Mouse (Mus musculus): Measurements from ENCODE around the gene Patj. TPM values are rescaled to one million over a fixed set of nuclear protein-coding genes. Genes with fewer than 3 reads are reported as not detected.

The Patj gene
- total RNA-seq, 1 experiment: 17.7 TPM

GRCm38 (mm10) chr4:98486475-98486874 lies 90.9 kb downstream of the Patj start:
- no peaks in the 10 kb centered on the region for H3K4me1 ChIP-seq (ENCODE audit: control insufficient read depth in 2 of 2, insufficient read depth in 2 of 2, low read length in 2 of 2, poor library complexity in 1 of 2)
- DNase-seq (ENCODE audit: low read depth, low spot score): no peak
- TF ChIP-seq ZNF384 (IDR thresholded peaks at IDR 0.05; ENCODE audit: low read depth, low read length) (no peak), CHD2 (IDR thresholded peaks at IDR 0.05; ENCODE audit: low read depth, low read length) (no peak), ZC3H11A (IDR thresholded peaks at IDR 0.05; ENCODE audit: borderline replicate concordance, low read depth, low read length) (no peak), MAFK (IDR thresholded peaks at IDR 0.05; ENCODE audit: insufficient read depth, low read depth, low read length) (no peak), HCFC1 (IDR thresholded peaks at IDR 0.05; ENCODE audit: borderline replicate concordance, insufficient read depth, low read length) (no peak)
- no peaks in the 10 kb centered on the region for H3K36me3 ChIP-seq (ENCODE audit: control insufficient read depth, insufficient read depth, low read length, poor library complexity, severe bottlenecking)
- no peak overlapping the region for H3K9ac ChIP-seq (ENCODE audit: insufficient read depth, low read depth, low read length, poor library complexity, severe bottlenecking)
- no peaks in the 10 kb centered on the region for H3K9me3 ChIP-seq (ENCODE audit: control insufficient read depth, insufficient read depth, low read depth, low read length)
- no peak overlapping the region for H3K27ac ChIP-seq (ENCODE audit: insufficient read depth, low read depth, low read length, poor library complexity, severe bottlenecking)
- H3K4me3 ChIP-seq (ENCODE audit: insufficient read depth in 1 of 2, low read depth in 1 of 2, low read length in 2 of 2, poor library complexity in 1 of 2, severe bottlenecking in 1 of 2): no peak overlapping the region
- in situ Hi-C loops (cut with MboI; ENCODE audit: low sequenced_read_pairs in 2 of 2, unreplicated experiment in 2 of 2): no loop called here

GRCm38 (mm10) chr4:98486901-98487300 lies 91.3 kb downstream of the Patj start:
- Histone ChIP-seq H3K9me3 (ENCODE audit: control insufficient read depth, insufficient read depth, low read depth, low read length) (no peaks in the 10 kb centered on the region), H3K36me3 (ENCODE audit: control insufficient read depth, insufficient read depth, low read length, poor library complexity, severe bottlenecking) (no peaks in the 10 kb centered on the region), H3K4me1 (ENCODE audit: control insufficient read depth in 2 of 2, insufficient read depth in 2 of 2, low read length in 2 of 2, poor library complexity in 1 of 2) (no peaks in the 10 kb centered on the region), H3K9ac (ENCODE audit: insufficient read depth, low read depth, low read length, poor library complexity, severe bottlenecking) (no peak overlapping the region), H3K27ac (ENCODE audit: insufficient read depth, low read depth, low read length, poor library complexity, severe bottlenecking) (no peak overlapping the region), H3K4me3 (ENCODE audit: insufficient read depth in 1 of 2, low read depth in 1 of 2, low read length in 2 of 2, poor library complexity in 1 of 2, severe bottlenecking in 1 of 2) (no peak overlapping the region)
- in situ Hi-C loops (cut with MboI; ENCODE audit: low sequenced_read_pairs in 2 of 2, unreplicated experiment in 2 of 2): no loop called here
- DNase-seq (ENCODE audit: low read depth, low spot score): no peak
- TF ChIP-seq ZC3H11A (IDR thresholded peaks at IDR 0.05; ENCODE audit: borderline replicate concordance, low read depth, low read length): no peak
- peak; percentile 88 for TF ChIP-seq ZNF384 (IDR thresholded peaks at IDR 0.05; ENCODE audit: low read depth, low read length)

DNA sequence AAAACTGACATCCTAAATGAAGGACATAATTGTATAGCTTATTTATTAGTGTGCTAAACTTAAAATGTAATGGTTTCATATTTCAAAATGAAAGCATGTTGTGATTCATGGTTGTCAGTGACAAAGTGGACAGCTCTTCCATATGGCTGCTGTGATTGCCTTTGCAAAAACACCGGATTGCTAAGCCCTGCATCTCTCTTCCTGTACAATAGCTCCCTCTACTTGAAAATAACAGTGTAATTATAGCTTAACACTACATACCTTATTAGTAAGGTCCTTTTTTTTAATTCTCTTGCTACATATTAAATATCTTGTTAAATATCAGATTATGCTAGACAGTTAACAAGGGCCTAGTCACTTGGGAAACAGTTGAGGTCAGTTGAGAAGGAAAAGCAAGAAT lies 93.8 kb downstream of the Patj start:
- Histone ChIP-seq H3K4me1 (ENCODE audit: control insufficient read depth in 2 of 2, insufficient read depth in 2 of 2, low read length in 2 of 2, poor library complexity in 1 of 2) (no peaks in the 10 kb centered on the region), H3K4me3 (ENCODE audit: insufficient read depth in 1 of 2, low read depth in 1 of 2, low read length in 2 of 2, poor library complexity in 1 of 2, severe bottlenecking in 1 of 2) (no peak overlapping the region), H3K9ac (ENCODE audit: insufficient read depth, low read depth, low read length, poor library complexity, severe bottlenecking) (no peak overlapping the region), H3K27ac (ENCODE audit: insufficient read depth, low read depth, low read length, poor library complexity, severe bottlenecking) (no peak overlapping the region), H3K9me3 (ENCODE audit: control insufficient read depth, insufficient read depth, low read depth, low read length) (no peaks in the 10 kb centered on the region), H3K36me3 (ENCODE audit: control insufficient read depth, insufficient read depth, low read length, poor library complexity, severe bottlenecking) (no peaks in the 10 kb centered on the region)
- TF ChIP-seq CHD2 (IDR thresholded peaks at IDR 0.05; ENCODE audit: low read depth, low read length): no peak
- no peak for TF ChIP-seq HCFC1 (IDR thresholded peaks at IDR 0.05; ENCODE audit: borderline replicate concordance, insufficient read depth, low read length)
- TF ChIP-seq ZNF384 (IDR thresholded peaks at IDR 0.05; ENCODE audit: low read depth, low read length): no peak
- no peak for TF ChIP-seq ZC3H11A (IDR thresholded peaks at IDR 0.05; ENCODE audit: borderline replicate concordance, low read depth, low read length)
- no peak for TF ChIP-seq MAFK (IDR thresholded peaks at IDR 0.05; ENCODE audit: insufficient read depth, low read depth, low read length)
- no peak for DNase-seq (ENCODE audit: low read depth, low spot score)
- in situ Hi-C loops (cut with MboI; ENCODE audit: low sequenced_read_pairs in 2 of 2, unreplicated experiment in 2 of 2): no loop called here

GRCm38 (mm10) chr4:98498341-98498740 lies 102.8 kb downstream of the Patj start:
- TF ChIP-seq ZC3H11A (IDR thresholded peaks at IDR 0.05; ENCODE audit: borderline replicate concordance, low read depth, low read length): no peak
- TF ChIP-seq MAFK (IDR thresholded peaks at IDR 0.05; ENCODE audit: insufficient read depth, low read depth, low read length): no peak
- TF ChIP-seq ZNF384 (IDR thresholded peaks at IDR 0.05; ENCODE audit: low read depth, low read length): no peak
- TF ChIP-seq CHD2 (IDR thresholded peaks at IDR 0.05; ENCODE audit: low read depth, low read length): no peak
- TF ChIP-seq HCFC1 (IDR thresholded peaks at IDR 0.05; ENCODE audit: borderline replicate concordance, insufficient read depth, low read length): no peak
- Histone ChIP-seq H3K9ac (ENCODE audit: insufficient read depth, low read depth, low read length, poor library complexity, severe bottlenecking) (no peak overlapping the region), H3K9me3 (ENCODE audit: control insufficient read depth, insufficient read depth, low read depth, low read length) (no peaks in the 10 kb centered on the region), H3K36me3 (ENCODE audit: control insufficient read depth, insufficient read depth, low read length, poor library complexity, severe bottlenecking) (peaks cover 4% of the 10 kb centered on the region; the same call in 1 of the 2 replicates), H3K4me1 (ENCODE audit: control insufficient read depth in 2 of 2, insufficient read depth in 2 of 2, low read length in 2 of 2, poor library complexity in 1 of 2) (no peaks in the 10 kb centered on the region), H3K4me3 (ENCODE audit: insufficient read depth in 1 of 2, low read depth in 1 of 2, low read length in 2 of 2, poor library complexity in 1 of 2, severe bottlenecking in 1 of 2) (no peak overlapping the region), H3K27ac (ENCODE audit: insufficient read depth, low read depth, low read length, poor library complexity, severe bottlenecking) (no peak overlapping the region)
- DNase-seq (ENCODE audit: low read depth, low spot score): no peak
- in situ Hi-C loops (cut with MboI; ENCODE audit: low sequenced_read_pairs in 2 of 2, unreplicated experiment in 2 of 2): no loop called here

DNA sequence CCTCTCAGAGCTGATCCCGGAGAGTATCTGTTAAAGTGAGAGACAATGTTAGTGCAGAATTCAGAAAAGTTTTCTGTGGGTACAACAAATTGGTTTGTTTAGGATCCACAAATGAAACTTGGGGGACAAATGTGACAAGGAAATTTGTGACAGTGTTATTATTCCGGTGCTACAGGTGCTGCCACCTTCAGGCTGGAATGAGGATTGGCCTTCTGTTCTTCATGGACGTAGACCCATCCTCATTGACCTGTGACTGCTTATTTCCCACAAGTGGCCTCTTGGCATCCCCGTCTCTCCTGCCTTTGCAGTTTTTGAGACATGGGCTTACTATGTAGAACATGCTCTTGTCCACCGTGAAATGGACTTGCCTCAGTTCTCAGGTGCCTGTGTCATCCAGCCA lies 104.6 kb downstream of the Patj start:
- no peak overlapping the region for H3K9ac ChIP-seq (ENCODE audit: insufficient read depth, low read depth, low read length, poor library complexity, severe bottlenecking)
- in situ Hi-C loops (cut with MboI; ENCODE audit: low sequenced_read_pairs in 2 of 2, unreplicated experiment in 2 of 2): loop anchor here in 1 of 2 experiments (10.0 to 25.0 kb wide), 2 partner anchors 205 to 387 kb away; no protein-coding TSS in a partner anchor
- DNase-seq (ENCODE audit: low read depth, low spot score): no peak
- H3K27ac ChIP-seq (ENCODE audit: insufficient read depth, low read depth, low read length, poor library complexity, severe bottlenecking): no peak overlapping the region
- no peaks in the 10 kb centered on the region for H3K4me1 ChIP-seq (ENCODE audit: control insufficient read depth in 2 of 2, insufficient read depth in 2 of 2, low read length in 2 of 2, poor library complexity in 1 of 2)
- H3K9me3 ChIP-seq (ENCODE audit: control insufficient read depth, insufficient read depth, low read depth, low read length): no peaks in the 10 kb centered on the region
- TF ChIP-seq ZC3H11A (IDR thresholded peaks at IDR 0.05; ENCODE audit: borderline replicate concordance, low read depth, low read length): no peak
- peaks cover 4% of the 10 kb centered on the region; the same call in 1 of the 2 replicates for H3K36me3 ChIP-seq (ENCODE audit: control insufficient read depth, insufficient read depth, low read length, poor library complexity, severe bottlenecking)
- H3K4me3 ChIP-seq (ENCODE audit: insufficient read depth in 1 of 2, low read depth in 1 of 2, low read length in 2 of 2, poor library complexity in 1 of 2, severe bottlenecking in 1 of 2): no peak overlapping the region
